Mouse (Mus musculus) lung, postnatal 0 days (tissue): ENCODE data around the gene Olfr224.

Experiments
- CTCF ChIP-seq: IDR thresholded peaks from 2 replicates; pipeline ENCODE4 v1.5.1; 2016; ENCODE audit warnings: antibody characterized with exemption, mild to moderate bottlenecking
- EP300 ChIP-seq: IDR thresholded peaks from 2 replicates; pipeline ENCODE4 v1.6.1; 2016; ENCODE audit warnings: antibody characterized with exemption, mild to moderate bottlenecking, control low read depth

DNA sequence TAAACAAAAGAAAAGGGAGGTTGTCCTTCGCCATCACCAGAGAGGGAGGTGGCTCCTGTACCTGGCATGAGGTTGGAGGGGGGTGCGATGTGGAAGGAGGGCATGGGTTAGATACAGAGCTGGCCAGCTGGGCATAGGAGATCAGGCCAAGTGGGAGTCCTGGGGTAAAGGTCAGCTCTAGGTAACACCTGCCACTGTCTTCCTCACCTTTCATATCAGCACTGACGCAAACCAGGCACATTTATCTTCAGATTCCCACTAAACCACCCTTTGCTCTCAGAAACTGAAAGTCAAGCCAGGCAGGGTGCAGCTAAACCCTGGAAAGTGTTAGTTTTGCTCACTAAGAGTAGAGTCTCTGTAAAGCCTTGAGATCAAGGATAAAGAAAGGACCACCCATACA is 48.0 kb upstream of the Olfr224 start:
- no peak for TF ChIP-seq CTCF
- no peak for TF ChIP-seq EP300
